Mouse (Mus musculus): ENCODE measurements around the gene Tab2.
A peak's percentile ranks its signal among the peaks of the same experiment; 100 is the strongest.
"Not testable (repeated sequence)": the region's sequence is repeated elsewhere in the genome, so short reads cannot be mapped to it uniquely, and the experiment has no call there.

Gene Tab2

DNA sequence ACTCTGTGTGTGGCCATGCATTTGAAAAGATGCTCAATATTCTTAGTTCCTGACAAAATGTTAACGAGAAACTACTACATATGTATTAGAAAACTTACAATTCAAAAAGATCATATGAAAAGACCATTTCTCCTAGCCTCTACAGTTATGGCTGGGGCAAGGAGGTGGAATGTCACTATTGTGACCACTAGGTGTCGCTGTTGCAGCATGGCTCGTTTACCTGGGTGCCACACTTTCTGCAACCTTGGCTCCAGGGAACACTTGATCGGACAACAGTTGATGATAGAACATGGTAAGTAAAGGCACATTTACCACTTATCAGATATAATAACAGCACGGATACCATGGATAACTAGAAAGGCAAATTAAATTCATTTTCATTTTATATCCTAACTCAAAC is 72.5 kb downstream of the Tab2 start:
- peak; percentile 82 for DNase-seq

DNA sequence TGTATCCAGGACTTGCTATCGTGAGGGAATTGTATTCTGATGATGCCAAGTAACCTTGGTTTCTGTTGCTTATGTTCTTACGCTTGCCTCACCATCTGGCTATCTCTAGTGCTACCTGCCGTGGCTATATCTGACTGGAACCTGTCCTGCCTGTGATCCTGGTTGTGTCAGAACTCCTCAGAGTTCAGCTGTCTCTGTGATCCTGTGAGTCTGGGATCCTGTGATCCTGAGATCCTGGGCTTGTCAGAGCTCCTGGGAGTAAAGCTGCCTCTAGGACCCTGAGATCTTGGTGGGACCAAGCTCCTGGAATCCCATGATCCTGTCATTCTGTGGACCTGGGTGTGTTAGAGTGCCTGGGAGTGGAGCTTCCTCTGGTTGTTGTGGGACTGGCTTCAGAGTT is 74.1 kb downstream of the Tab2 start:
- no peak for DNase-seq

DNA sequence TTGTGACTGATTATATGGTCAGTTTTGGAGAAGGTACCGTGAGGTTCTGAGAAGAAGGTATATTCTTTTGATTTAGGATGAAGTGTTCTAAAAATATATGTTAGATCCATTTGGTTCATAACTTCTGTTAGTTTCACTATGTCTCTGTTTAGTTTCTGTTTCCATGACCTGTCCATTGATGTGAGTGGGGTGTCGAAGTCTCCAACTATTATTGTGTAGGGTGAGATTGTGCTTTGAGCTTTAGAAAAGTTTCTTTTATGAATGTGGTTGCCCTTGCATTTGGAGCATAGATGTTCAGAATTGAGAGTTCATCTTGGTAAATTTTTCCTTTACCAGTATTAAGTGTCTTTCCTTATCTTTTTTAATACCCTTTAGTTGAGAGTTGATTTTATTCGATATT is 75.7 kb downstream of the Tab2 start:
- DNase-seq: not testable (repeated sequence)

DNA sequence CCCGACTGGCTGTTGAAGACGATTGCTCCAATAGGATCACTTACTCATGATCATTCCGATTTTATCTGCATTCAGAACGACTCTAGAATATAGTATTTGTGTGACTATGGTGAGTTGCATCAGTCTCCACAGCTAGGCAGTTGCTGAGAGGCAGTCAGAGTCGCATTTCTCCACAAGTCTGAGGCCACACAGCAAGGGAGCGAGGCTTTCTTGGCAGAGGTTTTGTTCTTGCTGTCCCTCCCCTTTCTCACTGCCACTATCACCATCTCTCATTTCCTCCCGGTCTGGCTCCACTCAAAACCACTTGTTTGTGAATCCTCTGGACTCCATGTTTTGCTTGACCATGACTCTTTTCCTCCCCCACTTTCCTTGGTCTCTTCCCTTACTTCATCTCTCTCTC is 81.8 kb downstream of the Tab2 start:
- no peak for DNase-seq

DNA sequence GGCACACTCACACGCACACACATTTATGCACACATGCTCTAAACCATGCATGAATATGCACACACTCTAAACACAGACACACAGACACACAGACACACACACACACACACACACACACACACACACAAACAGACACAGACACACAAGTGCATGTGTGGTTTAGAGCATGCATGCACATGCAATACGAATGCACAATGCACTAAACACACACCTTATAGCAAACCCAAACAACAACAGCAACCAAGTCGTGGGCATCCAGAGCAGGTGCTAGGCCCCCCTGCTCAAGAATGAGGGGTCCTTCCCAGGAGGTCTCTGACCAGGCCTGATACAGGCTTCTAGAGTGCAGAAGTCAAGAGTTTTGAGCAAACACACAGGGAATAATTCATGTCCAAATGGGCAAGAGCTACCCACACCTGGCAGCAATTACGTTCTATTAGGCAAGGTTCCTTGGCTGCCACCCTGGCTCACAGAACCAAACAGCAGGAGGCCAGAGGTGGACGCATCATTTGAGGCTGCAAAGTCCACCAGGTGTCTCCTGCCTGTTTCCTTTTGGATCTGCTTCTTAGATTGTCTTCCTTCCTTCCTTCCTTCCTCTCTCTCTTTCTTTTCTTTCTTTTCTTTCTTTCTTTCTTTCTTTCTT is 84.5 kb downstream of the Tab2 start:
- no peak for DNase-seq

DNA sequence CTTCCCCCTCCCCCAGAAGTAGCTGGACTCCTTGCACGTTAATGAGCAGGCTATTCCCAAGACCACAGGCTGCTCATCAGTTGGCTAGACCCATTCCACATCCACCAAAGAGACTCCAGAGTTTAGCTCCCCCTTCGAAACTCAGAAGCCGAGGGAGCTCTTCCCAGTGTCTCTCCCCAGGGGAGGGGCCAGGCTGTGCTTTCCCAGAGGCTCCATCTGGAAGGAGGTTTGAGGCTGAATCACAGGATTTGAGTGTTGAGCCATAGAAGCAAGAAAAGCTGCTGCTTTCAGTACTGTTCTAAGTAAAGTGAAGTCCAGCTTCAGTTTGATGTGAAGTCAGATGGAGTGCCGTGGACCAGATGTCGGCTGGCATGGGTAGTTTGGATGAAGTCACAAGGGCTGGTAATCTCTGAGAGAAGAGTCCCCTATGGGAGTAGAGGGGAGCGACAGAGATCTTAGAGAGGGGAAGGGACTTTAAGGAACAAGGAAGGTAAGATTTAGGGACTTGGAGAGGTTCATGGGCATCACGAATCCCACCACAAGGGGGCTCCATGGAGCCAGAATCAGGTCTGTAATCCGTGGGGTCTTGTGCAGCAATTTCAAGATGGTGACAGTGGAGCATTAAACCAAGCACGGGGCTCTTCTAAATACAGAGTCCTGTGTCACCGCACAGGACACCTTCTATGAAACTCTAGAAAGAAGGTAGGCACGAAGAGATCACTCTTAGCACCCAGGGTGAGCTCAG is 85.3 kb downstream of the Tab2 start:
- no peak for DNase-seq

DNA sequence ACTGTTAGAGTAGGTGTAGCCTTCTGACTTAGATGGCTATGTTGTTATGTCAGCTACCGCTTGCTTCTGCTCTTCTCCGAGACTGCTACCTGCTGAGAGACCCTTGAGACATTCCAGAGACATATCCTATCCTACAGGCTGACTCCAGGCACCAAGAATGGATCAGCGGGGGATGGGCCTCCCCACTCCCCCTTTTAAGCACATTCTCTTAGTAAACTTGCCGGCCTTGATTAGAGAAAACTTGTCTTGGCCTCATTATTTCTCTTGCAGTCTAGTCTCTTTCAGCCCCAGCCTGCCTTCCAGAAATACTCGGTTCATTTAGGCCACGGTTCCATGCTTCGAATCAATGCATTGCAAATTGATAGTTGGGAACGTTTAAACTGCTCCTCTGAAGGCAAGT is 86.3 kb downstream of the Tab2 start:
- DNase-seq: no peak

DNA sequence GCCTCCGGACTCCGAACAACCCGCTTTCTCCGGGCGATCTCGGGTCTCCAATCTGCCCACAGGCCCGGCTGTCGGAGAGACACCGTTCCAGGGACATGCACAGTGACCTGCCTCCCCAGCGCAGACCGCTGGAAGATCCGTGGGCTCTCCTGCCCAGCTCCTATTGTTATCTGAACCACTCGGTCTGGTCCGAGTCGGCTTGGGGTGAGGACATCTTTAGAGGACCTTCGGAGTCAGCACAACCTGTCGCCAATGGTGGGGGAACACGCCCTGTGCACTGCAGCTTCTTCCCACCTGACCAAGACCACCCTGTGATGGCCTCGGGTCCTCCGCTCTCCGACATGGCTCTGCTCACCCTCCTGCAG is 88.4 kb downstream of the Tab2 start:
- DNase-seq: no peak

DNA sequence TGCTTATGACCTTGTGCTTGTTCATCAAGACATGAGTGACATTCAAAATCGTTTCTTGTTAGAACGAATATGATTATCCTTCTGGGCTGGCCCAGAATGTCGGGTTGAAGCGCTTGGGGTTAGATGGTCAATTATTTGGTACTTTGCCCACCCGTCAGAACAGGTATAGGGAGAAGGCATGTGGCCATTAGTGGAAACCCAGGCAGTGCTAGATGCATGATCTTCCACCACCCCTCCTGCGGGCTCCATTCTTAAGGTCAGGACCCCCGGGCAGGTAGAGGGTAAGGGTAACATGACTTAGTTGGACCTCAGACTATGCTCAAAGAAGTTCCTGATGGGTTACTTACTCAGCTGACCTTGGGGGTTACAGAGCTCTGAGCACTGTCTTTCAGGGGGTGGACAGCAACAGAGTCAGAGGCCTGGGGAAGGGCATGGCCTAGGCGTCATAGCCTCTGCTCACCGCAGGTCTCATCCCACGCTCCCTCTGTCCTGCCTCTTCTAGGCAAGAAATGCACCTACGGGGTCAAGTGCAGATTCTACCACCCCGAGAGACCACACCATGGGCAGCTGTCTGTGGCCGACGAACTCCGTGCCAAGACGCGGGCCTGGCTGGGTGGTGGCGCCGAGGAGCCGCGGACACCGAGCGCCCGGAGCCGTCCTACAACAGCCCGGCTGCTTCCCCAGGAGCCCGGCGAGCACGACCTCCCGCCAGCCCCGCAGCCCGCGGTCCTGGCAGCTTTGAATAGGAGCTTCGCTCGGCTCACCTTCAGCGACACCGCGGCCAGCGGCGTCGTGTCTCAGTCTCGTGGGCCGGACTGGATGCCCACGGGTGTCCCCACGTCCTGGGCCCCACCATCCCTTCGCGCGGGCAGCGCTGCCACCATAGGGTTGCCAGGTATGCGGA is 89.0 kb downstream of the Tab2 start:
- peak; percentile 50 for DNase-seq

DNA sequence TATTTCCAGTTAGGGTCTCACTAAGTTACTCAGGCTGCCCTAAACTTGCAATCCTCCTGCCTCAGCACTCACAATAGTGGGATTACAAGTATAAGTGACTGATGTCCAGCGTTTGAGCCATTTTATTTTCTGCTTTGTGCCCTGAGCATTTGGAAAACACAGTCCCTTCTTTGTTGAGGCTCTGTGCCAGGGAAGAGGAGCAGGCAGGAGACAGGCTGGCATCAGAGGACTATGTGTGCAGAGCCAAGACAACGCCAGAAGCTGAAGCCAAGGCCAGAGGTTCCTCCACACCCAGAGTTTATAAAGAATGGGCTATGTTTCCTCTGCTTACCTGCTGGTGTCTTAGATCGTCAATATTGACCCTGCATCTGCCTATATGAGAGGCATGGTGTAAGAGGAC is 91.2 kb downstream of the Tab2 start:
- no peak for DNase-seq

DNA sequence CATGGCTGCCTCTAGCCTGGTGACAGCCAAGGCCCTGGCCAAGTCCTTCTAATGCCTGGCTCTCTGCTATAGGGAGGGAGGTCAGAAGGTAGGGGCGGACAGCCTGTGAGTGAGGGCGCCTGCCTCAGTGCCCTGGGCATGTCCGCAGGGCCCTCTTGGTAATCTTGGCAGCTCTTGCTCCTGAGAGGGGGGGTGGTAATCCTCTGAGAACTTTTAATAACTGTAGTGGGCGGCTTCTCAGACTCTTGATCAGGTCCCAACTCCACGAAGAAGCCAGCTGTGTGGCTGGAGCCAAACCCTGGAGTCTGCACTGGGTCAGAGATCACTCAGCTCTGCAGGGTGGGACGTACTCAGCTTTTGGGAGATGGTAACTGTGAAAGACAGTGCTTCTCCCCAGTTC is 91.8 kb downstream of the Tab2 start:
- DNase-seq: no peak

DNA sequence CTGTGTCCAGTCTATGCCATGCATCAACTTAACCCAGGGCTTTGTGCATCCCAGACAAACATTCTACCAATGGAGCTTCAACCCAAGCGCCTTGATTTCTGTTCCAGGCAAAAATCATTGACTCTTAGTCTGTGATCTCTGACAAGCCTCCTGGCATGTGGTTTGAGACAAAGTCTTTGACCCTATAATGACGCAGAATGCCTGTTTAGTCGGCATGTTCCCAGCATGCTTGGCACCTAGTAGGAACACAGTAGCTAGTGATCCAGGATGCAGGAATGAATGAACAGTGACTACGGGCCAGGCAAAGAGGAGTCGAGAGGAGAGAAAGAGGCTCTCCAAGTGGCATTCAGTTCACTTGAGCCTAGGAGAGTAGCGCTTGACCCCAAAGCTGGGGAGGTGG is 92.6 kb downstream of the Tab2 start:
- no peak for DNase-seq

DNA sequence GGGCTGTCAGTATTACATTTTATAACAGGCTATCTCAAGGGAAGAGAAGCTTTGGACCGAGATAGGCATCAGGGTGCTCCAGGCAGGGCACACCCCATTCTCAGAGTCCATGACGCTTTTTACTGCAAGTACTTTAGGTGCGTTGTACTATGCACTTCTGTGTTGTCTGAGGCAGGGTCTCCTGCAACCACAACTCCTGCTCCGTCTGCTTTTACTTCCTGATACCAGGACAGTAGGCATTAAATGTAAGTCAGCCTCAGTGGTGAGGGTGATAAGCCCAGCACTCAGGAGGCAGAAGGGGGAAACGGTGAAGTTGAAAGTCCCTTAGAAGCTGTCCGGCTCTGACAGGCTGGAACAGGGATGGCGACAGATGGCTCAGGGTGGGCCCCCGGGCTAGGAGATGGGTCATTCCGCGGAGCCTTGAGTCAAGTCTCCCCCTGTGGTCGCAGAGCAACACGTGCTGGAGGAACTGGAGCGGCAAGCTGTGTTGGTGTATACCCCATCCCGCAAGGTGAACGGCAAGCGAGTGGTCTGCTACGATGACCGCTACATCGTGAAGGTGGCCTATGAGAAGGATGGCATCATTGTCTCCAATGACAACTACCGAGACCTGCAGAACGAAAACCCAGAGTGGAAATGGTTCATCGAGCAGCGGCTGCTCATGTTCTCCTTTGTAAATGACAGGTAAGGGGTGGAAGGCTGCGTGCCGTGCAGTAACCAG is 93.9 kb downstream of the Tab2 start:
- DNase-seq: no peak

DNA sequence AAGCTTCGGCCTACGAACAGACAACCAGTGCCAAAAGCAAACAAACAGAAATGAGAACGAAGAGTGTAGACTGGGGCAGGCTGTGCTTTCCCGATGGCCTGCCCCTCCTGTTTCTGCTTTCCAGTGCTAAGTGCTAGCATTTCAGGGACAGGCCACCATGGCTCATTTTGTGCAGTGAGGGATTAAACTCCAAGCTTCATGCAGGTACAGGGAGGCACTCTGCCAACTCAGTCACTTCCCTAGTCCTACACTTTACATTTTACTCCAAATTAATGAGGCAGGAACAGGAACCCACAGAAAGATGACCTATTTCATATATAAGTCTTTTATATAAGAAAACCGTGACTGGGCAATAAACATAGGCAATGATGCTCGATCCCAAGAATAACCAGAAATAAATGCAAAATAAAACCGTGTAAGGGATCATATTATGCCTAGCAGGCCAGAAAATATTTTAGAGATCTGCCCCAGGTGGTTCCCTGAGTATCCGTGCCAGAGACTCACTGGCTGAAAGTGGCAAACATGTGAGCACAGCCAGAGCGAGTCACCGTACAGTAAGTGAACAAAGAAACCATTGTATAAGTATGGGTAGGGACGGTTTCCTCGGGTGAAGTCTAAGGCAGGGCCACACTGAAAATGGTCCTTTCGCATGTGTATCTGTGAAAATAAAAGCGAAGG is 94.6 kb downstream of the Tab2 start:
- DNase-seq: no peak

DNA sequence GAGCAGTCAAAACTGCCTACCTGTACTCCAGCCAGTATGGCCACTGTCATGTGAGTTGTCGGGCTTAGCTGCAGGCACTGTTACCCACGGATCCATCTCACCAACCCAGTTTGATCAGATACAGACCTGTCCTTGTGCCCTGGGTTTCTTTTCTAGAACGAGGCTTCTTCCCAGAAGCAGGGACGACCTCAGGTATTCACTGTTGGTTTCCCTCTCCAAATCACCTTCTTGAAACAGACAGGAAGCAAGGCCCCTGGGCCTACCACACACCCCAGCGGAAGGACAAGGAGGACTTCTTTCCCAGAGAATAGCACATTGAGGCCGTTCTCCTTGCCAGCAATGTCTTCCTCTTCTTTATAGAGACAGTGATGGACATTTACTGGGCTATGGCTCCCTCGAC is 95.5 kb downstream of the Tab2 start:
- no peak for DNase-seq
